Mouse (Mus musculus): Measurements from ENCODE around the gene Mrgpra3. TPM values are rescaled to one million over a fixed set of nuclear protein-coding genes. Genes with fewer than 3 reads are reported as not detected.

Gene Mrgpra3
- polyA plus RNA-seq (2015; fragmentation: Illumina TruSeq; extraction: RNeasy Lipid Tissue Mini Kit (QIAGEN cat#74804); ENCODE audit: low read depth, low replicate concordance): not detected

DNA sequence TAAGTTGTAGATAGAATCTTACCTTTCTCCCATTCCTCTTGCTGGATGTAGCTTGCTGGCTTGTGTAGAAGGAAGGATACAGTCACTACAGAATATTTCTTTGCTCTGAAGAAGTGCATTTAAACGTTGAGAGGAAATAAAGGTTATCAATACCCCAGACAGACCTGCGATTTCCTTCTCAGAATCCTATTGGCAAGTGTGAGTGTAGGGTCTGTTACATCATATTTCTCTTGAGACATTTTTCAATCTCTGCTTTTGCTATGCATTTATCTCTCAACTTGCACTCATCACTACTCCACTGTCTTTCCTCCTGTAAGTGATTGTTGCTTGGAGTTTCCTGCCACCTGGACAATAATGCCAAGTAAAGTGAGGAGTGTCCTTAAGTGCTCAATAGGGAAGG, at the start of gene Mrgpra3:
Gene Mrgpra3, minus strand, starts transcription at position 101 of the 400 bp plus-strand sequence.

Other genes starting within 250 kb of the Mrgpra3 start
- not detected for gene Mrgpra1, start 247.1 kb downstream of the Mrgpra3 start, polyA plus RNA-seq (2015; fragmentation: Illumina TruSeq; extraction: RNeasy Lipid Tissue Mini Kit (QIAGEN cat#74804); ENCODE audit: low read depth, low replicate concordance)
- gene Mrgpra2a, start 149.2 kb downstream of the Mrgpra3 start, polyA plus RNA-seq (2015; fragmentation: Illumina TruSeq; extraction: RNeasy Lipid Tissue Mini Kit (QIAGEN cat#74804); ENCODE audit: low read depth, low replicate concordance): not detected
- gene Mrgpra2b, start 72.5 kb downstream of the Mrgpra3 start, polyA plus RNA-seq (2015; fragmentation: Illumina TruSeq; extraction: RNeasy Lipid Tissue Mini Kit (QIAGEN cat#74804); ENCODE audit: low read depth, low replicate concordance): not detected